Mouse (Mus musculus) ovary, postnatal 10 days (tissue): ENCODE data around the gene Orc2.

Source experiments
- DNase-seq: peaks from one replicate; pipeline ENCODE4 v3.0.0; 2022; ENCODE audit warnings: low spot score

The Orc2 gene

DNA sequence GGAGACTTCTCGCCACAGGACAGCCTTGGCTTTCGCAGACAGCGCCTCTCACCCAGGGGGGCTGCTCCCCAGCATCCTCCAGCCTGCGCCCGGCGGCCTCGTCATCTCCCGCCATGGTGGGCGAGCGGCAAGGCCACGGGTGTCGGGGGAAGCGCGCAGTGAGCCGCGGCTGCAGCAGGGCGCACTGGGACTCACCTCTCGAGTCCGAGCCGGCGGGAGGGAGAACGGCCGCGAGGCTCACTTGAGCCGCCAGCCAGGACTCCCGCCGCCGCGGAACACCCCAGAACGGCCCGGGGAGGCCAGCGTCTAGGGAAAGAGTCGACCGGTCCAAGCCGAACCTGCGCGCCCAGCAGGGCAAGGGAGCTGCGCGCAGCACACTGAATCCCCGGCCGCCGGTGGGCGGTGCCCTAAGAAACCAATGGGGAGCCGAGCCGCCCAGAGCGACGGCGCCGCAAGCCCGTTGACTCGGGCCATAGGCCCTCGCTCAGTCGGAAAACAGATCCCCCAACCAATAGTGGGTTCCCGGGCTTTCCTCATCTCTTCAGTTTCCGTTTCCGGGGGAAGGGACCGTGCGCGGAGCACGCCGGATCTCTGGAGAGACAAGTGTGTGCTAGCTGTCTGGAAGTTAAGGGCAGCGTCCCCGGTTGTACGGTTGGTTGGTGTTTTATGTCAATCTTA is at the start of gene Orc2:
Orc2 (minus strand) TSS at position 533 of the 678 bp plus-strand sequence.
- peak; percentile 75 for DNase-seq

DNA sequence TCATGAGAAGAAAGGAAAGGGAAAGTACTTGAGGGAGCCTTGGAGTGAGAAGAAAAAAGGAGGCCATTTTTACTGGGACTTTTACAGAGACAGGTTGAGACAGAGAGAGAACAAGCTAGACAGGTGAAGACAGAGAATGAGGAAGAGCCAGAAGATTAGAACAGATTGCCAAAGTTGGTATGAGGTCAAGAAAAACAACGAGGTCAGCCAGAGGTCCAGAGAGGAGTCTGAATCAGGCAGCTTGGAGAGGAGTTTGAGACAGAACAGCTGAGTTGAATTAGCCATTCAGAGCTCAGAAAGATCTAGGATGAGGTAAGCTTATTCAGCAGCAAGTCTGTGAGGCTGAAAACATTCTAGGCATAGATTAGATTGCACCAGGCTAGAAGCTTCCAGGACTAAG is 36.5 kb upstream of the Orc2 start:
- DNase-seq = no peak

DNA sequence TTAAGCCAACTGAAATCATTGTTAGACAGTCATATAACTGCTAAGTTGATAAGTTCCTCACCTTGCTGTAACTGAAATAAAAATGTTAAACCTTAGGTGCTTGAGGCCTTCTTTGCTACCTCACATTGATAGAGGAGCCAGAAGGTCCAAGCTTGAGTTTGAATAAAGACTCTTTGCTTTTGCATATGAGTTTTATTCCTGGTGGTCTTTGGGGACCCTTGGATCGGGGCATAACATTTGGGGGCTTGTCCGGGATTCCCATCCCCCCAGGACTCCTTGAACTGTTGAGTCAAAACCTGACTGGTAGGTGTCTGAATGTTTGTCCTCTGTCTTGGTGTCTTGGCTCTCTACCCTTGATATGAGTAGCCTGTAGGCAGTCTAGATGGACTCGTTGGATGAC is 2.3 kb upstream of the Orc2 start:
- no peak for DNase-seq

DNA sequence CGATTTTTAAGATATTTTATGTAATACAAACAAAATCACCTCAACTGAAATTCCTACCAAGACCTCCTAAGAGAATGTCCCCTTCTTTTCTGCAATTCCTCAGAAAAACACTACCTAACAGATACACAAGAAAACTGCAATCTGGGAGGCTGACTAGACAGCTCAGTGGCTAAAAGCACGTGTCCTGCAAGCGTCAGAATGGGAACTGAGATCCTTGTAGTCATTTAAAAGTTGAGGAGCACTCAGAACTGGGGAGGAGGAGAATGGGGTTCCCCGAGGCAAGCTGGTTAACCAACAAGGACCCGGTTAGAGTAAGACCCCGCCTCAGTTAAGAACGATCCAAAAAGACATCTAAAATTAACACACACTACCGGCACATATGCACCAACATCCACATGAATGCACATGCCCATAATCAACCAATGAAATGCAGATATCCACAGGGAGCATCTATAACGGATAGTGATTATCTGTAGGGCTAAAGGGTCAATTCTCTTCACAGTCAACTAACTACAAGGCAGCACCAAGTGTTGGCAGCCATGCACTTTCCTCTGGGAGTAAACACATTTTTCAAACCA is 1.0 kb downstream of the Orc2 start:
- DNase-seq = no peak

DNA sequence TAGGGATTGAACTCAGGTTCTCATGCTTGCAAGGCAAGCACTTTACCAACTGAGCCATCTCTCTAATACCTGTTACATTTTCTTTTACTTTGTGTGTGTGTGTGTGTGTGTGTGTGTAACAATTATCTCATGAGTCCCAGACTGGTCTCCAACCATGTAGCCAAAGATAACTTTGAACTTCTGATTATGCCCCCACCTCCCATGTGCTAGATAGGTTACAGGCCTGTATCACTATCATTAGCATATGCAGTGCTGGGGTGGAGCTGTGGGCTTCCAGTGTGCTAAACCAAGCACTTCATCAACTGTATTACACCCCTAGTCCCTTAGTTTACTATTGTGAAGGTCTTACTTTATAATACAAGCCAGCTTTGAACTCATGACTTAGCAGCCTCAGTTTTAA is 1.8 kb downstream of the Orc2 start:
- DNase-seq = no peak

DNA sequence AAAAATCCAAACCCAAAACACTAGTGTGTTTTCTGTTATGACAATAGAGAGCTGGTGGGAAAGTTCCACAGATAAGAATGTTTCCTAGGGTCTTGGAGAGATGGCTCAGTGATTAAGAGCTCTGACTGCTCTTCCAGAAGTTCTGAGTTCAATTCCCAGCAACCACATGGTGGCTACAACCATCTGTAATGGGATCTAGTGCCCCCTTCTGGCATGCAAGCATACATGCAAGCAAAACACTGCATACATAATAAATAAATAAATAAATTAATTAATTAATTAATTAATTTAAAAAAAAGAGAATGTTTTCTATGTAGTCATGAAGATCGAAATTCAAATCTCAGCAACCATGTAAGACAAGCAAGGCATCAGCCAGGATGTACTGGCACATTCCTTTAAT is 6.2 kb downstream of the Orc2 start:
- no peak for DNase-seq

DNA sequence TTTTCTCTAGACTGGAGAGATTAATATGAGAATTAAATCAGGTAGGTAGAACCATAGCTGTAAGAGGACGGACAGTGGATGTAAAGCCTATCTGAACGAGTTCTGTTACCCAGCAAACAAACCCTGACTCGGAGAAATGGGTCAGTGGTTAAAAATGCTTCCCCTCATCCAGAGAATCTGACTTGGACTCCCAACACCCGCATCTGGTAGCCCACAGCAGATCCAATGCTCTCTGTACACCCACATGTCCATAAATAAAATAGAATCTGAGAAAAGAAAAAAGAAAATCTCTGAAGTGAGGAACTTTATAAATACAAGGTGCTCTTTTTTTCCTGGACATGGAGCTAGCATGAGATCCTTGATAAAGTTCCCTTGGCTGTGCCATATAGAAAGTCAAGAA is 7.2 kb downstream of the Orc2 start:
- no peak for DNase-seq

DNA sequence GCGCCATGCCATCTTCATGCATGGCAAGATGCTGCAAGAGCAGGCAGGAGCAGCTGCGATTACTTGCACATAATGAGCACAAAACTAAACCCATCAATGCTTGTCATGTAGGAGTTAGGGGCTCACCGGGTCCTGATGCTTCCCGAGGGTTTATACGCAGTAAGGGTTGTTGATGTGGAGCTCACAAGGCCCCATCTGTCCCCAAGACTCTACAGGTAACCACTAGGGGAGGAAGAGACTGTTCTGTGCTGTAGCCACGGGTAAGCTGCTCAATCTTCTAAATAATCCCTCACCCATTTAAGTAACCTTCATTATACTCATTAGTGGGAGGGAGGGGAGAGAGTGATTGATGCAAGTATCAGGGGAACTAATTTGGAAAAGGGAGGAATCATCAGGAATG is 9.3 kb downstream of the Orc2 start:
- DNase-seq = no peak

DNA sequence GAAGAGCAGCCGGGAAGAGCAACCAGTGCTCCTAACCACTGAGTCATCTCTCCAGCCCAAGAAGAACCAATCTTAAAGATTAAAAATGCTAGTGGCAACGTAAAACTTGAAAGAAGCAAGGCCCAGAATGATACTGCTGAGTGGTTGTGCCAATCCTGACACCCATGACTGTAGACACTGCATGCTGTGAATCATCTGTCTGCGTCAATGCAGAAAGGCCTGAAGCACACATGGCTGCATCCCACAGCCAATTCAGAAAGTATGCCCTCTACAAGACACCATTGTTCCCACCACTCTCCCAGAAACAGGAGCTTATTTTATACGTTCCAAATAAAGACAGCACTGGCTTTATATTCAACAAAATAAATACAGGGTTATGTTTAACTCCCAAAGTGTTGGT is 22.3 kb downstream of the Orc2 start:
- DNase-seq = no peak

DNA sequence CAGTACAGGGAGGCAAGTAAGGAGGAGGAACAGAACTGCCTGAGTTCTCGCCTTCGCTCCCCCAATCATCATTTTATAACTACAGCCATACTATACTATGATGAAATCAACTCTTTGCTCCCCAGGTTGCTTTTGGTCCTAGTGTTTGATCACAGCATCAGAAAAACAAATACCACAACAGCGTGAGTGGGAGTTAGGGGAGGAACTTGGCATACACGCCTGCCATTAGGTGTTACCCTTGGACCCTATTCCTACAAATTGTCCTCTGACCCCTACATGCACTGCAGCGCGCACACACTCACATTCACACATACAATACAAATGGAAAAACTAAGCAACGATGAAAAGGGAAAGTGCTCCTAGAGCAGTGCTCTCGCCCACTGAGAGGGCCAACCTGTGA is 29.2 kb downstream of the Orc2 start:
- DNase-seq = no peak

DNA sequence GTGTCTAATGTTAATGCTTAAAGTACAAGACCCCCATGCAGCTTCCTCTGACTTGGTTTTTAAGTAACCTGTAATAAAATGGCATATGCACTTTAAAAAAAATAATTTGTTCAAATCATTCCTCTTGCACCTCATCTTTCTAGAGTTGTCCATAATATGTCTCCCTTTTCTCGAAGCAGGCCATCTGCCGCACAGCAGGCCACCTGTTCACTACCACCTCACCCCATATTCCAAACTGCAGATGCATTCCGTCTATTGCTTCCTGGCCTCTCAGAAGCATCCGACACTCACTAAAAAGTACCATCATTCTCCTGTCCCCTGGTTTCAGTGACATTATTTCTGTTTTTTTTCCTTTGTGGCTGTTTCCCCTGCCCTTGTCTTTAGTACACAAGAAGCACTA is 39.3 kb downstream of the Orc2 start:
- no peak for DNase-seq

DNA sequence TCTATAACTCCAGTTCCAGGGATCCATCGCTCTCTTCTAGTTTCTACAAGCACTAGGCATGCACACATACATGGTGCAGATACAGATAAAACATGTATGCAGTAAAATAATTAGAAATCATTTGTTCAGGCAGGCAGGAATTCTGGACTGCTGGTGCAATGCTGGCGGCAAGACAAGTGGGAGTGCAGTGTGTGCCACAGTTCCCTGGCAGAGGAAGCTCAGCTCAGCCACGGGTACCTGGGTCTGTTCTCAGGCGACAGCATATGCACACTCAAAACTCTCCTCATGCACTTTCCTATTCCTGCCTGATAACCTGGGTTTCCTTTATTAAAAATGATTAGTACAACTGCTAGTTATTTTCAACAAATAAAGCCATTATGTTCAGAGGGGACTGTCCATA is 39.9 kb downstream of the Orc2 start:
- no peak for DNase-seq

DNA sequence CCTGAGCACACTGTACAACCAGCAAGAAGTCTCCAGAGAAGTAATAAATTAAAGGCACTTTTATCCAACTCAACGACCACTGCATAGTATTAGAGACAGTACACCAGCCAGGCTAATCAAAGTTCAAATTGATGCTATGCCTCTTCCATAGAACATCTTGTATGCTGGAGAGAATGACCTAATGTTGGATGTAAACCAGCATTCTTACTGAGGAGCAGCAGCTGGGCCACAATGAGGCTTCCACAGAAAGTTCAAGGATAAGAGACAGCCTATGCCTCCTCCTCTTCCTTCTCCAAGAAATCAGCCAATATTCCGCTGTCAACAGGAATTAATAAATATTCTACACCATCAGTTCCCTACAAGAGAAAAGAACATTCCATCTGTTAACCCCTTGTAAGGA is 41.0 kb downstream of the Orc2 start:
- DNase-seq = no peak

DNA sequence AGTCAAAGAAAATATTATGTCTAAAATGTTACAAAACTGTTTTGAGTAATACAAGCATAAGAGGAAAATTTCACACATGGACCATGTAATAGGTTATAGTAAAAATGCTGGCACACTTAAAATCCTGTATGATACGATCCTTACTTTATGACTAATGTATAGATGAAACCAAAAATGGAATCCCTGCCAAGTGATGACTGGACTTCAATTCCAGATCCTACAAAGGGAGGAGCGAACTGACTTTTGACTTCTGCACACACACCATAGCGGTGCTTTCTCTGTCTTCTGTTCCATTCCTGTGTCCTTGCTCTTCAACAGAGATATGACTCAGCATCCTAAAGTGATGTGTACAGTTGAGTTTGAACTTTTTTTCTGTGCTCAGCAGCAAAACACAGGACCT is 44.3 kb downstream of the Orc2 start:
- no peak for DNase-seq

DNA sequence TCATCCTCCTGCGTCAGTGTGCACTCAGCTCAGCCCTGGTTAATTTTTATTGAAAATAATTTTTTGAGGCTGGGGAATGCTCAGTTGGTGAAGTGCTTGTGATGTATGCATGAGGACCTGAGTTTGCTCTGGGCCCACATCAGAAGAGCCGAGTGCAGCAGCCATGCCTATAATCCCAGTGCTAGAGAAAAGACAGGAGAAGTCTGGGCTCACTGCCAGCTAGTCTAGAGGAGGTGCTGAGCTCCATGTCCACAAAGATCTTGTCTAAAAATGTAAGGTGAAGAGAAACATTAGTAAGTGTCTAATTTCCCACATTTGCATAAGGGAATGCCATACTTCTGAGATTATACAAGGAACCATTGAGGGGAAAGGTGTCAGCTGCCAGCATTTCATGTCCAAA is 46.0 kb downstream of the Orc2 start:
- DNase-seq = no peak

DNA sequence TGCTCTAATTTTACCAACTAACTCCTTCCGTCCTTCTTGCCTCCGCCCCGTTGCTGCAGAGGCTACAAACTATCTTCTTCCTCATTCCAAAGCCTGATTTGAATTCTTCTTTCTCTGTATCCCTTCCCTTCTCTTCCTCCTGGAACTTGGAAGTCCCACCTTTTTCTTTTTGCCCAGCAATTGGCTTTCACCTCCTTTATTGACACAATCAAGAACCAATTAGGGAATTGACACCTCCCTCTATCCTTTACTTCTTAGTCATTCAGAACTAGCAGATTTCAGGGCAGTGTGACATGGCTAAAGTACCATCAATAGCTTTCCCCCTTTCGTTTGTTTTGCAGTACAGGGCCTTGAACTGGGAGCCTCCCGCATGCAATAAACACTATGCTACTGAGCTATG is 46.7 kb downstream of the Orc2 start:
- no peak for DNase-seq

DNA sequence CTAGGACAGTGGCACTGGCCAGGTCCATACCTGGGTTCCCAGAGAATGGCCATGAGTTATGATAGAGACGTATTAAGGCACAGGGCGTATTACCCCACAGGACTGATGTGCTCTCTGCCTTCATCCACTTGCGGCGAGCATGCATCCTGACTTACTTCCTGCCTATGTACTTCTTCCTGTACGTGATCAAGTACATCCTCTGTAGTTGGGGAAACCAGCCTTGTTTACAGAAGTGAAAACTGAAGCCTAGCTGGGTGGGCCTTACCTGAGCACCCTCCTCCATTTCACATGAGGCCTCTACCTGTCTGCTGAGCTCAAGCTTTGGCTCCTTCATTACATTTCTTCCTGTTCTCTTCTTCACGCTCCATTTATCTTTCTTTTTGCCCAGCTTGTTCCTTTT is 50.6 kb downstream of the Orc2 start:
- no peak for DNase-seq

DNA sequence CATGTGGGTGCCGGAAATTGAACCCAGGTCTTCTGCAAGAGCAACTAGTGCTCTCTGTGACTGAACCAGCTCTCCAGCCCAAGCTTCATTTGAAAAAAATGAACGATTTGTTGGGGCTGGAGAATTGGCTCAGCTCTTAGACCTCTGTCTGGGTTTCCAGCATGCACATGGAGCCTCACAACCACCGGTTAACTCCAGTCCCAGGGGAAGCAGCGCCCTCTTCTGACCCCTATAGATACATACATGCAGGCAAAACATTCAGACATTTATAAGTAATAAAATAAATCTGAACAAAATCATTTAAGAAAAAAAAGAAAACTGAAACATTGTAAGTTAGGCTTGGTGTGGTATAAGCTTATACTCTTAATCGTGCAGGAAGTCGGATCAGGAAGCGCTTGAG is 56.5 kb downstream of the Orc2 start:
- no peak for DNase-seq

DNA sequence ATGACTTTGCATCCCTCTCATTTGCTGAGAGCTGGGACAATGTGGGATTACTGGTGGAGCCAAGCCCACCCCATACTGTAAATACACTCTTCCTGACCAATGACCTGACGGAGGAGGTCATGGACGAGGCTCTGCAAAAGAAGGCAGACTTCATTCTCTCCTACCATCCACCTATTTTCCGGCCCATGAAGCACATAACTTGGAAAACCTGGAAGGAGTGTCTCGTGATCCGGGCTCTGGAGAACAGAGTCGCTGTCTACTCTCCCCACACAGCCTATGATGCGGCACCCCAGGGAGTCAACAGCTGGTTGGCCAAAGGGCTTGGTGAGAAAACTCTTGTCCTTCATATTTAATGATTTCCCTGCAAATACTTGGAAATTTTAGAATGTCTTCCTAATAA is 57.1 kb downstream of the Orc2 start:
- no peak for DNase-seq

DNA sequence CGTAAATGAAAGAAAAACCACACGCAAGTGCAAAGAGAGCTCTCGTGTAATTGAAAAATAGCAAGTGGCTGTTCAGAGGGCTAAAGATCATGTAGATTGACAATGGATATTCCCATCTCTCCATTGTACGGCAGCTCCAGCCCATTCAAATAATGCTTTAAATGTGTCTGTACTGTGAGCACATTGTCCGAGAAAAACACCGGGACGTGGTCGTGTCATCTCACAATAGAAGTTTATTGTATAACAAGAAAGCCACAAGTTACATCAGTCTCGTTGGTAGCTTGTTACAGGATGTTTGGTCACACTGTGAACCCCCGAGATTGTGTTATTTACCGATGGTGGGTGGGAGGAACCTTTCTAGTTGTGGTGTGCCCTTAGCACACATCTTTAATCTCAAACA is 59.0 kb downstream of the Orc2 start:
- DNase-seq = no peak

DNA sequence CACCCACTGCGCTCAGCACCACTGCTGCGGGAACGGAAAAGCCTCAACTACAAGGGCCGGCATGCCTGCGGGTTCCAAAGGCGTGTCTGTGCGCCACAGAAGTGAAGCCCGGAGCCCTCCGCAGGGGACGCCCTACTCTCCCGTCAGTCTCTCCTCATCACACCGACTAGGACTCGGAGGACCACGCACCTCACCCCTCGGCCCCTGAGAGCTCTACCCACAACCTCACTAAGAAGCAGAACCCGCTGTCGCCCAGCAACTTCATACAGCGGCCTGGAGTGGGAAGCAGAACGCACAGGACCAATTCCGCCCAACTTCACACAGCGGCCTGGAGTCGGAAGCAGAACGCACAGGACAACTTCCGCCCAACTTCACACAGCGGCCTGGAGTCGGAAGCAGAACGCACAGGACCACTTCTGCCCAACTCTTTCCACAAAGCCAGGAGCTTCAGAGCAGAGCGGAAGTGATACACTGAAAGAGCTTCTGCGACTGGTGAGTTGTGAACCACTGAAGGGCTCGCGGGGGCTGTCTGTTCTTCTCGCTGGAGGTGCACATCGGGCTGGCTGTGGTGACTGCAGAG is 59.7 kb downstream of the Orc2 start, which contains the start of the genes Nif3l1 and Ppil3:
Nif3l1 (plus strand) TSS at position 9 of the 580 bp plus-strand sequence.
Ppil3 (minus strand) TSS at position 344 of the 580 bp plus-strand sequence.
- DNase-seq = peak; percentile 74

DNA sequence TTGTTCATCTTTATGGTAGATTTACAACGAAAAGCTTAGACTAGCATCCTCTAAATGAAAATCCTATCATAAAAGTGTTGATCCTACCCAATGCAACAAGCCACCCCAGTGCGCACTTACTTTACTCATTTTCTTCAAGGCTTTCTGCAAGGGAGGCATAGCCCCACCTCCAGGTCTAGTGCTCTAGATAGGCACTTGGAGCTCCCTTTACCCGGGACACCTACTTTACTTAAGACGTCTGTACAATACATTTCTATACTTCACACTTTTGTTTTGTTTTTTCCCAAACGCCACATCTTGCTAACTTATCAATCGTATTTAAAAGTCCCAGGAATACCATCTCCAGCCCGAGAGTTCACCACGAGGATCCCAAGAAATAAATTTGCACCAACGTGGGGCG is 60.2 kb downstream of the Orc2 start:
- DNase-seq = no peak

DNA sequence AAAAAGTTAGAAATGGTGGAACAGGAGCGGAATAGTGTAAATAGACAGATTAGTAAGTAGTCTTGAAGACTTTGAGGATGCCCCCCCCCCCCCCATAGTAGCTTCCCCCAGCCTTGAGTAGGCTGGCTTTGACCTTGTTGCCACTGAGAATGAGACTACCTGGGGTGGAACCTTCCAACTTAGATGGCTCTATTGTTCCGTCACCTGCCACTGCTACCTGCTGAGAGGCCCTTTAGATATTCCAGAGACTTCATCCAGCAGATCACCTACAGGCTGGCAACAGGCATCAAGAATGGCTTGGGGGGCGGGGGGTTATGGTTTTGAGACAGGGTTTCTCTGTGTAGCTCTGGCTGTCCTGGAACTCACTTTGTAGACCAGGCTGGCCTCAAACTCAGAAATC is 80.4 kb downstream of the Orc2 start:
- DNase-seq = no peak
